Mouse (Mus musculus) stomach, embryonic 15.5 days (tissue): Measurements from ENCODE around the gene Laptm4a. TPM values are rescaled to one million over a fixed set of nuclear protein-coding genes. Genes with fewer than 3 reads are reported as not detected.

Source experiments
- ATAC-seq: fragments of 200-750 bp; cut with Nextera tagmentation; 2 replicates; pipeline ENCODE4 v1.8.0; 2017; ENCODE audit warnings: low read depth, moderate number of reproducible peaks, moderate TSS enrichment; ENCODE audit not compliant: insufficient read depth, low FRiP score
- H3K27ac ChIP-seq: fragments of 300-500 bp; sonication (generic); 2 replicates; pipeline ENCODE4 v1.5.1; 2015; ENCODE audit warnings: mild to moderate bottlenecking, inconsistent platforms
- H3K27me3 ChIP-seq: fragments of 300-500 bp; sonication (generic); replicated peaks from 2 replicates; pipeline ENCODE4 v1.6.1; 2015; ENCODE audit warnings: inconsistent platforms
- H3K36me3 ChIP-seq: fragments of 300-500 bp; sonication (generic); 2 replicates; pipeline ENCODE4 v1.6.1; 2015; ENCODE audit warnings: inconsistent platforms
- H3K4me1 ChIP-seq: fragments of 300-500 bp; sonication (generic); 2 replicates; pipeline ENCODE4 v1.6.1; 2015; ENCODE audit warnings: inconsistent platforms
- H3K4me2 ChIP-seq: fragments of 300-500 bp; sonication (generic); 2 replicates; pipeline ENCODE4 v1.6.1; 2015; ENCODE audit warnings: mild to moderate bottlenecking, inconsistent platforms
- H3K4me3 ChIP-seq: fragments of 300-500 bp; sonication (generic); replicated peaks from 2 replicates; pipeline ENCODE4 v1.5.1; 2015; ENCODE audit warnings: inconsistent platforms
- H3K9ac ChIP-seq: fragments of 300-500 bp; sonication (generic); 2 replicates; pipeline ENCODE4 v1.6.1; 2015; ENCODE audit warnings: inconsistent platforms
- H3K9me3 ChIP-seq: fragments of 300-500 bp; sonication (generic); 2 replicates; pipeline ENCODE4 v1.6.1; 2016; ENCODE audit warnings: inconsistent platforms
- WGBS: fragments of 180-500 bp; shearing (Covaris S2); methylation state at CpG from one replicate; pipeline ENCODE4 v1.1.7; 2015; 5-methylcytosine and 5-hydroxymethylcytosine counted together
- polyA plus RNA-seq: library from polyadenylated mRNA; unstranded; fragments of >200 nt; fragmentation: Nextera tagmentation; extraction: Ambion mirVana; gene quantifications from 2 replicates; pipeline ENCODE4 v1.2.1, GENCODE M21; 2015

Laptm4a gene
- polyA plus RNA-seq, 1 experiment from 2014 or later: 353 TPM

DNA sequence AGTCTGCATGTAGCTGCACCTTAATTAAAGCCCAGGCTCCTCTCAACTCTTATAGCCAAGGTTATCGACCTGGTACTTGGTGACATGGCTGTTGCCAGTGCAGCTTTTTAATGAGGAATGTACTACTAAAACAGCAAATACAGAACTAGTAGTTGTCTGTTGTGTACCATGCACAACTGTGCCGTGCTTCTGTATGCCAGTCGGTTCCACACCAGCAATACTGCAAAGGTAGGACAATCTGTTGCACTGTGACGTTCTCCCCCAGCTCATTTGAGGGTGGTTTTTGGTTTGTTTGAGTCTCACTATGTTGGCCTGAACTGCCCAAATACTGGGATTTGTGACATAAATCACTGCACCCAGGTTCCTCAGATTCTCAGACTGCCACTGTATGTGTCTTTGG lies 18.0 kb downstream of the Laptm4a start:
- 94% methylated on average over 4 of the region's 4 CpGs for WGBS
- no peak for ATAC-seq
- H3K9ac ChIP-seq: no peak overlapping the region
- no peak overlapping the region for H3K4me2 ChIP-seq
- no peak overlapping the region for H3K27ac ChIP-seq
- H3K9me3 ChIP-seq: no peaks in the 10 kb centered on the region
- peaks cover 37% of the 10 kb centered on the region for H3K36me3 ChIP-seq
- no peaks in the 10 kb centered on the region for H3K4me1 ChIP-seq
- no peaks in the 10 kb centered on the region for H3K27me3 ChIP-seq
- no peak overlapping the region for H3K4me3 ChIP-seq

- H3K27me3 ChIP-seq: no peaks in the 10 kb centered on the region
- peaks cover 29% of the 10 kb centered on the region for H3K36me3 ChIP-seq
- H3K4me1 ChIP-seq: no peaks in the 10 kb centered on the region
- 64% methylated on average over 12 of the region's 12 CpGs for WGBS
- H3K27ac ChIP-seq: no peak overlapping the region
- H3K4me2 ChIP-seq: no peak overlapping the region
- no peak overlapping the region for H3K4me3 ChIP-seq
- no peak overlapping the region for H3K9ac ChIP-seq
- ATAC-seq: no peak
- no peaks in the 10 kb centered on the region for H3K9me3 ChIP-seq
Observed at GRCm38 (mm10) chr12:8940011-8941005, 18.8 kb downstream of the Laptm4a start.

DNA sequence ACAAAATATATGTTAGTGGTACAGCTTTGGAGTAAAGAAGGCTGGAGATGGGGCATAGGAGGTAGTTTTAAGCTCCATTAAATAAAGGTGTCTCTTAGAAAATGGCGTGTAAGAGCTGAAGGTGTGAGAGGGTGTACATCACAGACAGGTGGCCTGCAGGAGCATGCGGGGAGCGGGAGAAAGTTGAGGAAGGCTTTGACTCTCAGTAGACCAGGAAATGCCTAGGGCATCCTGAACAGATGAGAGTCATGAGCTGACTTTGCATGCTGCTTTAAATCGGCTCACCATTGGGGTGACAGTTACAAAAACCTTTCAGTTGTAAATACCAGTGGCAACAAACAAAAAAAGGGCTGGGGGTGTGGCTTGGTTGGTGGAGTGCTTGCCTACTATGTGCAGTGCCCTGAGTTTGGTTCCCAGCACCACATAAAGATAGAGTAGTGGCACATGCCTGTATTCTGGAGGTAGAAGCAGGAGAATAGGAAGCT lies 19.7 kb downstream of the Laptm4a start:
- Histone ChIP-seq H3K36me3 (peaks cover 20% of the 10 kb centered on the region), H3K9me3 (no peaks in the 10 kb centered on the region), H3K27ac (no peak overlapping the region), H3K9ac (no peak overlapping the region), H3K4me3 (no peak overlapping the region), H3K4me1 (no peaks in the 10 kb centered on the region), H3K4me2 (no peak overlapping the region), H3K27me3 (no peaks in the 10 kb centered on the region)
- 65% methylated on average over 4 of the region's 4 CpGs for WGBS
- ATAC-seq: no peak

DNA sequence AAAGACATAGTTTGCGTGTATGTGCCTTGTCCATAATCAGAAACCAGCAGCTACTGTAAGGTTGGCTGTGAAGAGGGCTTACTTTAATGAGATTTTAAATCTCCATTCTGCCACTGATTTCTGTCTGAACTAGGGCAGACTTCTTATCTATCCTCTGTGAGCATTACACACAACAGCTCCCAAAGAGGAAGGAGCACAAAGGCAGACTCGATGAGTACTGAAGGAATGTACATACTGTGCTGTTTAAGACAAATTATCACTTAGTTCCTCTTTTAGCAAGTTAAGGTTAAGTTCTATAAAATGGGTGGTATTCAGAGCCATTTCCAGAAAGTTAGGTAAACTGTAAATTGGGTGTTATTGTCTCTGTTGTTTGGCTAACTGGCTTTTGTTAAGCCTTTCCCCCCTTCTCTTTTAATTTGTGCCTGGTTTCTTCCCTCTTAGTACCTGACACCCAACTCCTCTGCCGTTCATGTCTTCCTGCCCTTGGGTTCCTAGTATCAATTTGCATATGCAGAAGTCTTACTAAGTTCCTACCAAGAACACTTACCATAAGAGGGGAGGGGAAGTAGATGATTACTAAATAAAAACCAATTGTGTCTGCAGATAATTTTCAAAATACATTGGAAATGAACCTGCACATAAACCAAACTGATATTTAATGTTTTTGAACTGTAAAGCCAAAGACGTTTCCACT lies 20.4 kb downstream of the Laptm4a start:
- Histone ChIP-seq H3K27ac (no peak overlapping the region), H3K36me3 (peaks cover 15% of the 10 kb centered on the region), H3K27me3 (no peaks in the 10 kb centered on the region), H3K4me1 (no peaks in the 10 kb centered on the region), H3K9ac (no peak overlapping the region), H3K4me3 (no peak overlapping the region), H3K4me2 (no peak overlapping the region), H3K9me3 (no peaks in the 10 kb centered on the region)
- ATAC-seq: no peak
- 58% methylated on average over 4 of the region's 4 CpGs for WGBS

GRCm38 (mm10) chr12:8947163-8947562 lies 25.7 kb downstream of the Laptm4a start:
- 51% methylated on average over 9 of the region's 9 CpGs for WGBS
- H3K4me2 ChIP-seq: peak overlapping the region; percentile 90
- H3K27me3 ChIP-seq: 0 out of 2 replicates have a peak, but pooled peaks cover 3% of the 10 kb centered on the region
- H3K9me3 ChIP-seq: no peaks in the 10 kb centered on the region
- H3K4me3 ChIP-seq: peak overlapping the region; percentile 38
- no peak overlapping the region for H3K27ac ChIP-seq
- ATAC-seq: no peak
- H3K4me1 ChIP-seq: peaks cover 8% of the 10 kb centered on the region
- no peaks in the 10 kb centered on the region for H3K36me3 ChIP-seq
- no peak overlapping the region for H3K9ac ChIP-seq

- Histone ChIP-seq H3K9ac (peak within 1 kb of the TSS; percentile 37; the same call in 1 of the 2 replicates), H3K4me3 (peak within 1 kb of the TSS; percentile 38), H3K4me1 (peaks cover 8% of the 10 kb centered on the region), H3K27me3 (0 out of 2 replicates have a peak, but pooled peaks cover 3% of the 10 kb centered on the region), H3K9me3 (no peaks in the 10 kb centered on the region), H3K4me2 (peak within 1 kb of the TSS; percentile 90), H3K36me3 (no peaks in the 10 kb centered on the region), H3K27ac (no peak within 1 kb of the TSS; the same call in 1 of the 2 replicates)
- peak; percentile 63; the same call in 1 of the 2 replicates for ATAC-seq
- 2% methylated on average over 42 of the region's 42 CpGs for WGBS
Observed at GRCm38 (mm10) chr12:8947714-8948464, 26.4 kb downstream of the Laptm4a start, which contains the start of gene Matn3. Matn3 (plus strand) TSS chr12:8947929.

DNA sequence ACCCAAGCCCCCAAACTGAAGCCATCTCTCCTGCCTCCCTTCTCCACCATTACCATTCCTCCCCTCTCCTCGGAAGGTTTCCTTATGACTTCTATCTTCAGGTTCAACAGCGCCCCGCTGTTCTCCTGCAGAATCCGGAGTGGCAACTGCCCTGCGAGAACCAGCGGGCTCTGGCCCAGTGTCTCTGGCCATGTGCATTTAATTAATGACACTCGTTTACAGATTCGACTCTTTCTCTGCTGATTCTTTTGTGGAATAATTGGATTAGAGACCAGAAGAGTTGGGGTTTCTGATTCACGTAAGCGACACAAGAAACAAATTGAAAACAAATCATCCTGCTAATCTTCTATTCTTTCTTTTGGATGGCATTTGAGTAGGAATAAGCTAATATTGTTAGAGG lies 31.7 kb downstream of the Laptm4a start:
- Histone ChIP-seq H3K27me3 (0 out of 2 replicates have a peak, but pooled peaks cover 3% of the 10 kb centered on the region), H3K4me2 (no peak overlapping the region), H3K27ac (no peak overlapping the region), H3K36me3 (no peaks in the 10 kb centered on the region), H3K4me1 (peaks cover 1% of the 10 kb centered on the region), H3K9ac (no peak overlapping the region), H3K9me3 (no peaks in the 10 kb centered on the region), H3K4me3 (no peak overlapping the region)
- no peak for ATAC-seq
- WGBS: 83% methylated on average over 10 of the region's 10 CpGs

DNA sequence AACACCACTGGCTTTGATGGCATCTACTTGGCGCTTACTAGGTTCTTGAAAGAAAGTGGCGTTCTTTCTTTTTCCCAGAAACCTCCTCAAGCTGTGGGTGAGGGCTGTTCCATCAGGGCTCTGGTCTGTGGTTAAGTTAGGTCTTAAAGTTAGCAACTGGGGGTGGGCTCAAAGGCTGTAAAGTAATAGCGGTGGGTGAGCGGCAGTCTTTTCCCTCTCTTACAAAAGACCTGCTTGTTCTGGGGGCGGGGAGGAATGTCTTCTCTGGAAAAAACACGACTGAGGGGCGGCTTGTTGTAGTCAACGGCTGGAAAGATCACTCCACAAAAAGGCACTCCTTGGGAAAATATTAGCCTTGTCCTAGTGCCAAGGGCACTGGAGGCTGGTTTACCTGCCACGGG lies 32.7 kb downstream of the Laptm4a start:
- WGBS: 53% methylated on average over 9 of the region's 9 CpGs
- H3K4me1 ChIP-seq: no peaks in the 10 kb centered on the region
- no peak for ATAC-seq
- H3K27ac ChIP-seq: no peak overlapping the region
- H3K9me3 ChIP-seq: no peaks in the 10 kb centered on the region
- no peaks in the 10 kb centered on the region for H3K27me3 ChIP-seq
- H3K36me3 ChIP-seq: no peaks in the 10 kb centered on the region
- H3K4me2 ChIP-seq: no peak overlapping the region
- no peak overlapping the region for H3K9ac ChIP-seq
- no peak overlapping the region for H3K4me3 ChIP-seq

DNA sequence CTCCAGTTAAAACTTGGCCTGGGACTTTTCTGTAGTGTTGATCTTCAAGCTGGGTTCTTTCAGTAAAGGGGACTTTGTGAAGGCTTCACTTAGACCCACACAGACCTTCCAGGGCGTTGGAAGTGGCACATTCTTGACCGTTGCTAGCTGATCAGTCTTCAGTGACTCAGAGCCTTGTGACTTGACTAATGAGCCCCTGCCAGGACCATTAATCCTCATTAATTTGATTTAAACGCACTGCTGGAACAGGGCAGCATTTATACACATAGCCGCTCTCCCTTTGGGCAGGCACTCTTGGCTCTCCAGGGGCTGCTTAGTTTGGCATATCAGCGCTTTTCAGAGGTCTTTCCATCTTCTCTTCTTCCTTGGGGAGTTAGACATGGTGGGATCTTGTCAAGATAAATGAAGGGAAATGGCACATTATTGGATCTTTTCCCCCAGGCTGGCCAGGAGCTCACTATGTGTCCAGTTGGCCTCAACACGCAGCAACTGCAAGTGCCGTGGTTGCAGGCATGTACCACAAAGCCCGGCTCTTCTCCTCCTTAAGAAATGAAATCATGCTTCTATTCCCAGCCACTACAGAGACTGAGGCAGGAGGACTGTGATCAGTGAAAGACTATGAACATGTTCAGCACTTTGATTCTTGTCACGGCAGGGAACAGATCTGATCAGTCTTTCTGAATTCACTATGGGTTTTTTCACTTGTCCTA lies 40.3 kb downstream of the Laptm4a start:
- no peak overlapping the region for H3K4me2 ChIP-seq
- no peak overlapping the region for H3K4me3 ChIP-seq
- 58% methylated on average over 9 of the region's 9 CpGs for WGBS
- no peak overlapping the region for H3K9ac ChIP-seq
- no peak overlapping the region for H3K27ac ChIP-seq
- no peaks in the 10 kb centered on the region for H3K36me3 ChIP-seq
- no peaks in the 10 kb centered on the region for H3K27me3 ChIP-seq
- no peaks in the 10 kb centered on the region for H3K9me3 ChIP-seq
- H3K4me1 ChIP-seq: no peaks in the 10 kb centered on the region
- ATAC-seq: 0 out of 2 replicates have a peak, but pooled peaks have one; percentile 18

- ATAC-seq: no peak
- H3K9ac ChIP-seq: no peak overlapping the region
- no peaks in the 10 kb centered on the region for H3K36me3 ChIP-seq
- no peak overlapping the region for H3K27ac ChIP-seq
- H3K4me1 ChIP-seq: no peaks in the 10 kb centered on the region
- H3K9me3 ChIP-seq: no peaks in the 10 kb centered on the region
- no peak overlapping the region for H3K4me3 ChIP-seq
- no peaks in the 10 kb centered on the region for H3K27me3 ChIP-seq
- no peak overlapping the region for H3K4me2 ChIP-seq
- WGBS: 12% methylated on average over 9 of the region's 9 CpGs
Observed at GRCm38 (mm10) chr12:8969828-8970227, 48.4 kb downstream of the Laptm4a start.
